Mouse (Mus musculus) cerebellum, adult 2 months (tissue): ENCODE data around the gene Afap1l2.

Source experiments
- CTCF ChIP-seq: fragments of 200-500 bp; IDR thresholded peaks from 2 replicates; pipeline ENCODE4 v1.5.1; 2011; ENCODE audit warnings: low read depth, mild to moderate bottlenecking, control low read depth, low read length, moderate library complexity, borderline replicate concordance; ENCODE audit not compliant: insufficient read depth
- POLR2A ChIP-seq: fragments of 200-500 bp; IDR thresholded peaks from 2 replicates; pipeline ENCODE4 v1.6.1; 2011; ENCODE audit warnings: low read length, control low read depth, borderline replicate concordance; ENCODE audit not compliant: insufficient read depth

DNA sequence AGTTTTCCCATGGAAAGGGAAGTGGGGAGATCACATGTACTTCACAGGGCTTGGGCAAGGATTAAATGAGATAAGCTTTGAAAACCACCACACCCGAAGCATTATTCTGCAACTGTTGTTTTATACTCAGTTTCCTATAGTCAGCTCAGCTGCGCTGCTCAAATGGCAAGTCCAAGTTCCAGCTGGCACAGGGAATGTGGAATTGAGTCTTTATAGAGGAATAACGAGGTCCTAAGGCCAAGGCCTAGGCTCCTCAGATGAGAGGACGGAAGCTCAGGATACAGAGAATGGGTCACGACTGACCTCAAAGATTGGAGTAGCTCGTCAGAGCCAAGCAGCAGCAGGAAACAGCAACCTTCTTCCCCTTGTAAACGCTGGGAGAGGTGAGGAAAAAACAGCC, 36.7 kb downstream of the Afap1l2 start:
- TF ChIP-seq CTCF: no peak
- no peak for TF ChIP-seq POLR2A
